Mouse (Mus musculus) heart, postnatal 0 days (tissue): ENCODE measurements around the gene Serinc5. TPM values are rescaled to one million over a fixed set of nuclear protein-coding genes. Genes with fewer than 3 reads are reported as not detected.

Experiments used
- ATAC-seq: fragments of 200-750 bp; cut with Nextera tagmentation; 2 replicates; pipeline ENCODE4 v1.8.0; 2017; ENCODE audit warnings: low read depth, moderate number of reproducible peaks, moderate library complexity; ENCODE audit not compliant: insufficient read depth
- DNase-seq: peaks from one replicate; pipeline ENCODE4 v3.0.0-alpha.2; 2016; ENCODE audit warnings: low spot score
- H3K27ac ChIP-seq: fragments of 300-500 bp; sonication (generic); 2 replicates; pipeline ENCODE4 v1.5.1; 2014; ENCODE audit warnings: low read depth, mild to moderate bottlenecking
- H3K27me3 ChIP-seq: fragments of 300-500 bp; sonication (generic); 2 replicates; pipeline ENCODE4 v1.6.1; 2014; ENCODE audit warnings: low read length, mixed read lengths; ENCODE audit not compliant: control insufficient read depth, insufficient read depth
- H3K36me3 ChIP-seq: fragments of 300-500 bp; sonication (generic); replicated peaks from 2 replicates; pipeline ENCODE4 v1.6.1; 2014; ENCODE audit warnings: low read length, mixed read lengths; ENCODE audit not compliant: control insufficient read depth, insufficient read depth
- H3K4me1 ChIP-seq: fragments of 300-500 bp; sonication (generic); 2 replicates; pipeline ENCODE4 v1.6.1; 2014; ENCODE audit warnings: antibody characterized with exemption; ENCODE audit not compliant: control insufficient read depth, insufficient read depth
- H3K4me2 ChIP-seq: fragments of 300-500 bp; sonication (generic); 2 replicates; pipeline ENCODE4 v1.6.1; 2014; ENCODE audit warnings: low read depth, mild to moderate bottlenecking, low read length, moderate library complexity
- H3K4me3 ChIP-seq: fragments of 300-500 bp; sonication (generic); 2 replicates; pipeline ENCODE4 v1.5.1; 2014; ENCODE audit warnings: low read depth, low read length
- H3K9ac ChIP-seq: fragments of 300-500 bp; sonication (generic); replicated peaks from 2 replicates; pipeline ENCODE4 v1.6.1; 2014; ENCODE audit warnings: low read depth, low read length, mixed read lengths
- H3K9me3 ChIP-seq: fragments of 300-500 bp; sonication (generic); replicated peaks from 2 replicates; pipeline ENCODE4 v1.6.1; 2016; ENCODE audit warnings: low read length; ENCODE audit not compliant: control insufficient read depth
- CTCF ChIP-seq: IDR thresholded peaks from 2 replicates; pipeline ENCODE4 v1.5.1; 2016; ENCODE audit warnings: antibody characterized with exemption, control low read depth, low read depth
- EP300 ChIP-seq: IDR thresholded peaks from 2 replicates; pipeline ENCODE4 v1.6.1; 2016; ENCODE audit warnings: antibody characterized with exemption, low read depth
- WGBS: fragments of 180-500 bp; shearing (Covaris S2); extraction: QIAGEN DNeasy Blood & Tissue Kit; methylation state at CpG from one replicate; pipeline ENCODE4 v1.1.7; 2014; 5-methylcytosine and 5-hydroxymethylcytosine counted together
- polyA plus RNA-seq: library from polyadenylated mRNA; unstranded; fragments of >200 nt; fragmentation: Nextera tagmentation; extraction: Ambion mirVana; gene quantifications from 2 replicates; pipeline ENCODE4 v1.2.1, GENCODE M21; 2015
- total RNA-seq: library from RNA; depleted of rRNA; stranded (reverse); fragments of >200 nt; gene quantifications from 2 replicates; pipeline ENCODE4 v1.2.3, GENCODE M21; 2014; ENCODE audit warnings: low replicate concordance

Serinc5 gene
- total and polyA plus RNA-seq, 2 experiments from 2014 or later: 9.8 to 28.2 TPM

GRCm38 (mm10) chr13:92656815-92657513 lies 46.1 kb downstream of the Serinc5 start:
- ATAC-seq: no peak
- no peak overlapping the region for H3K9ac ChIP-seq

GRCm38 (mm10) chr13:92659611-92660010 lies 48.7 kb downstream of the Serinc5 start:
- H3K4me3 ChIP-seq: no peak overlapping the region
- H3K9me3 ChIP-seq: no peaks in the 10 kb centered on the region
- H3K27ac ChIP-seq: peak overlapping the region; percentile 6; the same call in 1 of the 2 replicates
- H3K27me3 ChIP-seq: no peaks in the 10 kb centered on the region
- ATAC-seq (no peak), DNase-seq (no peak)
- WGBS: 84% methylated on average over 3 of the region's 3 CpGs
- H3K36me3 ChIP-seq: peaks cover 9% of the 10 kb centered on the region
- H3K4me2 ChIP-seq: no peak overlapping the region
- no peak overlapping the region for H3K9ac ChIP-seq
- TF ChIP-seq EP300 (no peak), CTCF (no peak)
- peaks cover 28% of the 10 kb centered on the region for H3K4me1 ChIP-seq

More at GRCm38 (mm10) chr13:92656815-92657513, 46.1 kb downstream of the Serinc5 start:
- no peaks in the 10 kb centered on the region for H3K9me3 ChIP-seq
- H3K27ac ChIP-seq: peak overlapping the region; percentile 51
- DNase-seq: no peak
- no peak overlapping the region for H3K4me3 ChIP-seq
- no peak overlapping the region for H3K4me2 ChIP-seq
- no peaks in the 10 kb centered on the region for H3K27me3 ChIP-seq
- H3K36me3 ChIP-seq: peaks cover 9% of the 10 kb centered on the region
- WGBS: 47% methylated on average over 4 of the region's 4 CpGs
- TF ChIP-seq EP300: no peak
- no peak for TF ChIP-seq CTCF
- peaks cover 34% of the 10 kb centered on the region for H3K4me1 ChIP-seq

- TF ChIP-seq EP300 (no peak), CTCF (no peak)
- Histone ChIP-seq H3K27ac (peak overlapping the region; percentile 36; the same call in 1 of the 2 replicates), H3K36me3 (peaks cover 10% of the 10 kb centered on the region), H3K27me3 (no peaks in the 10 kb centered on the region), H3K9me3 (no peaks in the 10 kb centered on the region), H3K9ac (no peak overlapping the region), H3K4me1 (0 out of 2 replicates have a peak, but pooled peaks cover 8% of the 10 kb centered on the region), H3K4me3 (no peak overlapping the region), H3K4me2 (no peak overlapping the region)
- WGBS: 60% methylated on average over 8 of the region's 8 CpGs
- no peak for DNase-seq
- no peak for ATAC-seq
These were observed 51.8 kb downstream of the Serinc5 start for GRCm38 (mm10) chr13:92662555-92663286.

GRCm38 (mm10) chr13:92665008-92665407 lies 54.1 kb downstream of the Serinc5 start:
- TF ChIP-seq EP300 (no peak), CTCF (no peak)
- H3K9me3 ChIP-seq: no peaks in the 10 kb centered on the region
- ATAC-seq: no peak
- H3K36me3 ChIP-seq: peaks cover 12% of the 10 kb centered on the region
- H3K4me2 ChIP-seq: no peak overlapping the region
- H3K27ac ChIP-seq: no peak overlapping the region
- no peak for DNase-seq
- WGBS: 60% methylated on average over 4 of the region's 4 CpGs
- H3K4me3 ChIP-seq: no peak overlapping the region
- no peak overlapping the region for H3K9ac ChIP-seq
- 0 out of 2 replicates have a peak, but pooled peaks cover 4% of the 10 kb centered on the region for H3K4me1 ChIP-seq
- H3K27me3 ChIP-seq: no peaks in the 10 kb centered on the region

GRCm38 (mm10) chr13:92668214-92668985 lies 57.5 kb downstream of the Serinc5 start:
- Histone ChIP-seq H3K9ac (no peak overlapping the region), H3K27ac (no peak overlapping the region), H3K4me3 (no peak overlapping the region), H3K27me3 (no peaks in the 10 kb centered on the region), H3K9me3 (no peaks in the 10 kb centered on the region), H3K4me1 (no peaks in the 10 kb centered on the region), H3K4me2 (no peak overlapping the region), H3K36me3 (0 out of 2 replicates have a peak, but pooled peaks cover 2% of the 10 kb centered on the region)
- ATAC-seq (no peak), DNase-seq (no peak)
- 90% methylated on average over 6 of the region's 6 CpGs for whole genome bisulfite sequencing
- TF ChIP-seq CTCF: no peak
- TF ChIP-seq EP300: no peak
